Mouse (Mus musculus) forebrain, embryonic 11.5 days (tissue): ENCODE data around the gene Gm43738. TPM values are rescaled to one million over a fixed set of nuclear protein-coding genes. Genes with fewer than 3 reads are reported as not detected.
A peak's percentile ranks its signal among the peaks of the same experiment; 100 is the strongest.

Experiments
- ATAC-seq: fragments of 200-750 bp; cut with Nextera tagmentation; replicated peaks from 2 replicates; pipeline ENCODE4 v1.8.0; 2017; ENCODE audit warnings: moderate TSS enrichment; ENCODE audit not compliant: low FRiP score
- DNase-seq: peaks from one replicate; pipeline ENCODE4 v3.0.0-alpha.2; 2017; ENCODE audit warnings: low spot score
- H3K27ac ChIP-seq: fragments of 300-500 bp; sonication (generic); 2 replicates; pipeline ENCODE4 v1.5.1; 2014; ENCODE audit warnings: low read depth, low read length
- H3K27me3 ChIP-seq: fragments of 300-500 bp; sonication (generic); 2 replicates; pipeline ENCODE4 v1.6.1; 2014; ENCODE audit warnings: mild to moderate bottlenecking, low read length, mixed read lengths; ENCODE audit not compliant: control insufficient read depth, insufficient read depth
- H3K36me3 ChIP-seq: fragments of 300-500 bp; sonication (generic); 2 replicates; pipeline ENCODE4 v1.6.1; 2014; ENCODE audit warnings: mild to moderate bottlenecking, low read length, moderate library complexity, mixed read lengths; ENCODE audit not compliant: control insufficient read depth, insufficient read depth
- H3K4me1 ChIP-seq: fragments of 300-500 bp; sonication (generic); replicated peaks from 2 replicates; pipeline ENCODE4 v1.6.1; 2014; ENCODE audit warnings: low read length, mixed read lengths; ENCODE audit not compliant: control insufficient read depth, insufficient read depth
- H3K4me2 ChIP-seq: fragments of 300-500 bp; sonication (generic); 2 replicates; pipeline ENCODE4 v1.6.1; 2014; ENCODE audit warnings: low read depth, mild to moderate bottlenecking, low read length, moderate library complexity, mixed read lengths; ENCODE audit not compliant: severe bottlenecking
- H3K4me3 ChIP-seq: fragments of 300-500 bp; sonication (generic); 2 replicates; pipeline ENCODE4 v1.5.1; 2014; ENCODE audit warnings: low read depth, low read length
- H3K9ac ChIP-seq: fragments of 300-500 bp; sonication (generic); 2 replicates; pipeline ENCODE4 v1.6.1; 2014; ENCODE audit warnings: low read length
- H3K9me3 ChIP-seq: fragments of 300-500 bp; sonication (generic); 2 replicates; pipeline ENCODE4 v1.6.1; 2016; ENCODE audit warnings: low read length, mixed read lengths; ENCODE audit not compliant: control insufficient read depth
- WGBS: fragments of 180-500 bp; shearing (Covaris S2); extraction: QIAGEN DNeasy Blood & Tissue Kit; methylation state at CpG from one replicate; pipeline ENCODE4 v1.1.7; 2014; 5-methylcytosine and 5-hydroxymethylcytosine counted together
- polyA plus RNA-seq: library from polyadenylated mRNA; unstranded; fragments of >200 nt; fragmentation: Nextera tagmentation; extraction: Ambion mirVana; gene quantifications from 2 replicates; pipeline ENCODE4 v1.2.1, GENCODE M21; 2014

The Gm43738 gene
- polyA plus RNA-seq, 1 experiment from 2014 or later: not detected

GRCm38 (mm10) chr3:89094021-89094420 is 6.9 kb downstream of the Gm43738 start:
- Histone ChIP-seq H3K4me3 (no peak overlapping the region), H3K9ac (no peak overlapping the region), H3K27ac (no peak overlapping the region), H3K9me3 (no peaks in the 10 kb centered on the region), H3K27me3 (peaks cover 10% of the 10 kb centered on the region; the same call in 1 of the 2 replicates), H3K36me3 (peaks cover 2% of the 10 kb centered on the region; the same call in 1 of the 2 replicates), H3K4me2 (no peak overlapping the region), H3K4me1 (peaks cover 14% of the 10 kb centered on the region; the same call in 1 of the 2 replicates)
- 87% methylated on average over 10 of the region's 10 CpGs for WGBS
- no peak for DNase-seq
- ATAC-seq: no peak

GRCm38 (mm10) chr3:89093175-89093574 is 7.7 kb downstream of the Gm43738 start, which contains the start of gene Rusc1:
Rusc1 (minus strand) TSS chr3:89093311.
- peaks cover 14% of the 10 kb centered on the region; the same call in 1 of the 2 replicates for H3K4me1 ChIP-seq
- peaks cover 2% of the 10 kb centered on the region; the same call in 1 of the 2 replicates for H3K36me3 ChIP-seq
- peak within 1 kb of the TSS; percentile 48 for H3K4me3 ChIP-seq
- no peaks in the 10 kb centered on the region for H3K9me3 ChIP-seq
- H3K27me3 ChIP-seq: peaks cover 16% of the 10 kb centered on the region
- H3K27ac ChIP-seq: no peak within 1 kb of the TSS
- DNase-seq (peak; percentile 89), ATAC-seq (peak; percentile 67)
- WGBS: 0% methylated on average over 18 of the region's 18 CpGs
- peak within 1 kb of the TSS; percentile 3; the same call in 1 of the 2 replicates for H3K9ac ChIP-seq
- H3K4me2 ChIP-seq: peak within 1 kb of the TSS; percentile 83

- Histone ChIP-seq H3K4me1 (peaks cover 16% of the 10 kb centered on the region; the same call in 1 of the 2 replicates), H3K9ac (peak overlapping the region; percentile 3; the same call in 1 of the 2 replicates), H3K4me3 (peak overlapping the region; percentile 48), H3K4me2 (peak overlapping the region; percentile 83), H3K27ac (no peak overlapping the region), H3K27me3 (peaks cover 16% of the 10 kb centered on the region), H3K9me3 (no peaks in the 10 kb centered on the region), H3K36me3 (peaks cover 2% of the 10 kb centered on the region; the same call in 1 of the 2 replicates)
- no peak; the same call in 1 of the 2 replicates for ATAC-seq
- WGBS: 17% methylated on average over 11 of the region's 11 CpGs
- DNase-seq: peak; percentile 50
These were observed 8.3 kb downstream of the Gm43738 start for GRCm38 (mm10) chr3:89092509-89093090.

- Histone ChIP-seq H3K4me1 (peaks cover 16% of the 10 kb centered on the region; the same call in 1 of the 2 replicates), H3K4me2 (peak overlapping the region; percentile 83), H3K27ac (no peak overlapping the region), H3K9me3 (no peaks in the 10 kb centered on the region), H3K9ac (peak overlapping the region; percentile 61; the same call in 1 of the 2 replicates), H3K4me3 (peak overlapping the region; percentile 48), H3K27me3 (peaks cover 16% of the 10 kb centered on the region), H3K36me3 (peaks cover 2% of the 10 kb centered on the region; the same call in 1 of the 2 replicates)
- no peak for ATAC-seq
- 8% methylated on average over 20 of the region's 20 CpGs for WGBS
- no peak for DNase-seq
These were observed 8.9 kb downstream of the Gm43738 start for GRCm38 (mm10) chr3:89091811-89092508.

GRCm38 (mm10) chr3:89090694-89091655 is 9.9 kb downstream of the Gm43738 start:
- Histone ChIP-seq H3K4me3 (peak overlapping the region; percentile 48), H3K4me2 (peak overlapping the region; percentile 83), H3K27me3 (peaks cover 16% of the 10 kb centered on the region), H3K4me1 (peaks cover 16% of the 10 kb centered on the region; the same call in 1 of the 2 replicates), H3K36me3 (peaks cover 2% of the 10 kb centered on the region; the same call in 1 of the 2 replicates), H3K27ac (peak overlapping the region; percentile 33; the same call in 1 of the 2 replicates), H3K9ac (peak overlapping the region; percentile 61), H3K9me3 (no peaks in the 10 kb centered on the region)
- DNase-seq: peak; percentile 94
- ATAC-seq: peak; percentile 63
- WGBS: under 1% methylated on average over 69 of the region's 74 CpGs

GRCm38 (mm10) chr3:89089882-89090591 is 10.9 kb downstream of the Gm43738 start:
- Histone ChIP-seq H3K4me2 (peak overlapping the region; percentile 83), H3K4me1 (peaks cover 16% of the 10 kb centered on the region; the same call in 1 of the 2 replicates), H3K36me3 (peaks cover 2% of the 10 kb centered on the region; the same call in 1 of the 2 replicates), H3K9me3 (no peaks in the 10 kb centered on the region), H3K9ac (peak overlapping the region; percentile 61), H3K27ac (no peak overlapping the region; the same call in 1 of the 2 replicates), H3K27me3 (peaks cover 16% of the 10 kb centered on the region), H3K4me3 (peak overlapping the region; percentile 48)
- DNase-seq (peak; percentile 84), ATAC-seq (peak; percentile 69)
- under 1% methylated on average over 40 of the region's 40 CpGs for WGBS

- Histone ChIP-seq H3K4me2 (peak overlapping the region; percentile 83), H3K9me3 (no peaks in the 10 kb centered on the region), H3K4me1 (peaks cover 16% of the 10 kb centered on the region; the same call in 1 of the 2 replicates), H3K4me3 (no peak overlapping the region), H3K9ac (peak overlapping the region; percentile 14; the same call in 1 of the 2 replicates), H3K27ac (no peak overlapping the region), H3K36me3 (no peaks in the 10 kb centered on the region), H3K27me3 (peaks cover 16% of the 10 kb centered on the region)
- no peak for DNase-seq
- whole genome bisulfite sequencing: 70% methylated on average over 14 of the region's 14 CpGs
- ATAC-seq: no peak
These were observed 11.9 kb downstream of the Gm43738 start for GRCm38 (mm10) chr3:89088974-89089373.
